Mouse (Mus musculus) forebrain, embryonic 15.5 days (tissue): Measurements from ENCODE around the gene Aldh1l1. TPM values are rescaled to one million over a fixed set of nuclear protein-coding genes. Genes with fewer than 3 reads are reported as not detected.

Experiments used
- ATAC-seq: fragments of 200-750 bp; cut with Nextera tagmentation; replicated peaks from 2 replicates; pipeline ENCODE4 v1.8.0; 2017; ENCODE audit warnings: mild to moderate bottlenecking, moderate TSS enrichment, moderate library complexity
- H3K27ac ChIP-seq: fragments of 300-500 bp; sonication (generic); replicated peaks from 2 replicates; pipeline ENCODE4 v1.5.1; 2015; ENCODE audit warnings: mild to moderate bottlenecking, inconsistent platforms
- H3K27me3 ChIP-seq: fragments of 300-500 bp; sonication (generic); 2 replicates; pipeline ENCODE4 v1.6.1; 2015; ENCODE audit warnings: inconsistent platforms
- H3K36me3 ChIP-seq: fragments of 300-500 bp; sonication (generic); 2 replicates; pipeline ENCODE4 v1.6.1; 2015; ENCODE audit warnings: mild to moderate bottlenecking, inconsistent platforms
- H3K4me1 ChIP-seq: fragments of 300-500 bp; sonication (generic); 2 replicates; pipeline ENCODE4 v1.6.1; 2015; ENCODE audit warnings: inconsistent platforms
- H3K4me2 ChIP-seq: fragments of 300-500 bp; sonication (generic); replicated peaks from 2 replicates; pipeline ENCODE4 v1.6.1; 2015; ENCODE audit warnings: mild to moderate bottlenecking, inconsistent platforms
- H3K4me3 ChIP-seq: fragments of 300-500 bp; sonication (generic); 2 replicates; pipeline ENCODE4 v1.5.1; 2015; ENCODE audit warnings: mild to moderate bottlenecking, inconsistent platforms
- H3K9ac ChIP-seq: fragments of 300-500 bp; sonication (generic); replicated peaks from 2 replicates; pipeline ENCODE4 v1.6.1; 2015; ENCODE audit warnings: mild to moderate bottlenecking, inconsistent platforms
- H3K9me3 ChIP-seq: fragments of 300-500 bp; sonication (generic); 2 replicates; pipeline ENCODE4 v1.6.1; 2016; ENCODE audit warnings: inconsistent platforms
- WGBS: fragments of 180-500 bp; shearing (Covaris S2); methylation state at CpG from one replicate; pipeline ENCODE4 v1.1.7; 2015; ENCODE audit warnings: mixed read lengths; 5-methylcytosine and 5-hydroxymethylcytosine counted together
- polyA plus RNA-seq: library from polyadenylated mRNA; unstranded; fragments of >200 nt; fragmentation: Nextera tagmentation; extraction: Ambion mirVana; gene quantifications from 2 replicates; pipeline ENCODE4 v1.2.1, GENCODE M21; 2015

Gene Aldh1l1
- polyA plus RNA-seq, 1 experiment from 2014 or later: 35.6 TPM

DNA sequence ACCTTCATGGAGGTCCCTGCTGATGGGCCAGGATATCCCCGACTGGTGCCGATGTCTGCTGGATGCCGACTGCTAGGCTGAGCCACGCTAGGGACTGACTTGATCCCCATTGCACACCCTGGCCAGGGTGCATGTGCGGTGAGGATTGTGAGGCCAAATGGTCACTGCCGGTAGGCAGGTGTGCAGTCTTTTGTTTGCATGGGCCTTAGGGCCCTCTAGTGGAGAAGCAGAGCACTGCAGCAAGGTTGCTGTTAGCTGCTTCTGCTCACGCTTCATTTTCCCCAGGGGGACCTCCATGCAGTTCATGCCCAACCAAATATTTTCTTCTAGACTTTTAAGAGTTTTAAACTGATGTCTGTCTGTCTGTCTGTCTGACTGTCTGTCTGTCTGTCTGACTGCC lies 120.3 kb downstream of the Aldh1l1 start:
- WGBS: 26% methylated on average over 7 of the region's 7 CpGs
- Histone ChIP-seq H3K27me3 (no peaks in the 10 kb centered on the region; the same call in 1 of the 2 replicates), H3K4me3 (no peak overlapping the region), H3K4me2 (no peak overlapping the region), H3K4me1 (peaks cover 9% of the 10 kb centered on the region), H3K36me3 (no peaks in the 10 kb centered on the region), H3K9me3 (no peaks in the 10 kb centered on the region), H3K27ac (no peak overlapping the region), H3K9ac (no peak overlapping the region)
- ATAC-seq: no peak

- H3K9ac ChIP-seq: no peak overlapping the region
- WGBS: 15% methylated on average over 5 of the region's 5 CpGs
- no peak overlapping the region for H3K27ac ChIP-seq
- H3K27me3 ChIP-seq: no peaks in the 10 kb centered on the region; the same call in 1 of the 2 replicates
- H3K36me3 ChIP-seq: no peaks in the 10 kb centered on the region
- no peak overlapping the region for H3K4me3 ChIP-seq
- peaks cover 9% of the 10 kb centered on the region for H3K4me1 ChIP-seq
- no peak overlapping the region for H3K4me2 ChIP-seq
- no peaks in the 10 kb centered on the region for H3K9me3 ChIP-seq
- ATAC-seq: no peak
Measured at GRCm38 (mm10) chr6:90607196-90607595, 121.0 kb downstream of the Aldh1l1 start.

DNA sequence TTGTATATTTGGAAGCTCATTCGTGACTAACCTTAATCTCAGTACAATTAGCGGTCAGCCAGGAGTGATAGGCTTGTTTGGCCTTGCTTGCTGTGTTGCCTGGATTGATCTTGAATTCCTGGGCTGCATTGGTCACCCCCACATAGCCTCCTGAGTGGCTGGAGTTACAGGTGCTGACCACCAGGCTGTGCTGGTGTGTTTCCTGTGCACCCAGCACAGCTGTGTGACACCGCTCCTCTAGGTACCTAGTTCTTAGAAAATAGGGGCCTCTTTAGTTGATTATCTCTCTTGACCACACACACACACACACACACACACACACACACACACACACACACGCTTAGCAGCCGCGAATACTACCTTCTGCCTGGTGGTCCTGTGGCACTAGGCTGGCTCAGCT lies 122.0 kb downstream of the Aldh1l1 start:
- ATAC-seq: no peak
- Histone ChIP-seq H3K4me1 (peaks cover 9% of the 10 kb centered on the region), H3K36me3 (no peaks in the 10 kb centered on the region), H3K4me3 (no peak overlapping the region), H3K9ac (no peak overlapping the region), H3K27me3 (no peaks in the 10 kb centered on the region; the same call in 1 of the 2 replicates), H3K9me3 (no peaks in the 10 kb centered on the region), H3K4me2 (no peak overlapping the region), H3K27ac (no peak overlapping the region)
- 73% methylated on average over 6 of the region's 6 CpGs for WGBS

GRCm38 (mm10) chr6:90610248-90610647 lies 124.0 kb downstream of the Aldh1l1 start:
- no peak overlapping the region for H3K4me2 ChIP-seq
- H3K9ac ChIP-seq: no peak overlapping the region
- no peaks in the 10 kb centered on the region for H3K9me3 ChIP-seq
- no peaks in the 10 kb centered on the region; the same call in 1 of the 2 replicates for H3K27me3 ChIP-seq
- H3K27ac ChIP-seq: no peak overlapping the region
- no peak overlapping the region for H3K4me3 ChIP-seq
- ATAC-seq: no peak
- no peaks in the 10 kb centered on the region for H3K36me3 ChIP-seq
- H3K4me1 ChIP-seq: peaks cover 5% of the 10 kb centered on the region
- 88% methylated on average over 5 of the region's 5 CpGs for WGBS

DNA sequence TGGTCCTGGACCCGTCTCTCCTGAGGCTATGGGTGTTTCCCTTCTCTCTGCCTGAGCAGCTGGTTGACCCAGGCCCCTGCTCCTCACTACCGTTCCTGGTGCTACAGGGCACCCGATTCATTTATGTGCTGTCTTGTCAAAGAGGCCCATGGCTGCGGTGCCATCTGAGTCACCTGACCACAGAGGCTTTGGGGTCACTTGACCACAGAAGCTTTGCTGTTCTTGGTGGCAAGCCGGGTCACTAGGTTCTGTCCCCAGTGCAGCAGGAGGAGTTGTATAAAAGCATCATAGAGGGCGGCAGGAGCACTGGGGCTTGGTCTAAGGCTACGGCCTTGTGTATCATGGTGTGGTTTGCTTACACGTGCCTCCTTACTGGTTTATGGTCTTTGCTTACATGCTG lies 127.0 kb downstream of the Aldh1l1 start:
- H3K27me3 ChIP-seq: no peaks in the 10 kb centered on the region
- no peak overlapping the region for H3K4me3 ChIP-seq
- H3K9ac ChIP-seq: no peak overlapping the region
- H3K4me1 ChIP-seq: peaks cover 4% of the 10 kb centered on the region; the same call in 1 of the 2 replicates
- H3K36me3 ChIP-seq: no peaks in the 10 kb centered on the region
- no peaks in the 10 kb centered on the region for H3K9me3 ChIP-seq
- no peak overlapping the region for H3K27ac ChIP-seq
- WGBS: 88% methylated on average over 8 of the region's 8 CpGs
- no peak for ATAC-seq
- no peak overlapping the region for H3K4me2 ChIP-seq

- Histone ChIP-seq H3K4me2 (no peak overlapping the region), H3K9ac (no peak overlapping the region), H3K27me3 (no peaks in the 10 kb centered on the region), H3K36me3 (no peaks in the 10 kb centered on the region), H3K27ac (no peak overlapping the region), H3K9me3 (no peaks in the 10 kb centered on the region), H3K4me1 (peaks cover 4% of the 10 kb centered on the region; the same call in 1 of the 2 replicates), H3K4me3 (no peak overlapping the region)
- ATAC-seq: no peak
- 60% methylated on average over 7 of the region's 7 CpGs for WGBS
Measured at GRCm38 (mm10) chr6:90615362-90615761, 129.1 kb downstream of the Aldh1l1 start.

GRCm38 (mm10) chr6:90615991-90616390 lies 129.8 kb downstream of the Aldh1l1 start:
- H3K4me2 ChIP-seq: no peak overlapping the region
- ATAC-seq: no peak
- H3K27me3 ChIP-seq: no peaks in the 10 kb centered on the region
- H3K36me3 ChIP-seq: no peaks in the 10 kb centered on the region
- 75% methylated on average over 6 of the region's 6 CpGs for WGBS
- no peak overlapping the region for H3K4me3 ChIP-seq
- no peaks in the 10 kb centered on the region for H3K9me3 ChIP-seq
- no peak overlapping the region for H3K27ac ChIP-seq
- H3K4me1 ChIP-seq: peaks cover 4% of the 10 kb centered on the region; the same call in 1 of the 2 replicates
- H3K9ac ChIP-seq: no peak overlapping the region

DNA sequence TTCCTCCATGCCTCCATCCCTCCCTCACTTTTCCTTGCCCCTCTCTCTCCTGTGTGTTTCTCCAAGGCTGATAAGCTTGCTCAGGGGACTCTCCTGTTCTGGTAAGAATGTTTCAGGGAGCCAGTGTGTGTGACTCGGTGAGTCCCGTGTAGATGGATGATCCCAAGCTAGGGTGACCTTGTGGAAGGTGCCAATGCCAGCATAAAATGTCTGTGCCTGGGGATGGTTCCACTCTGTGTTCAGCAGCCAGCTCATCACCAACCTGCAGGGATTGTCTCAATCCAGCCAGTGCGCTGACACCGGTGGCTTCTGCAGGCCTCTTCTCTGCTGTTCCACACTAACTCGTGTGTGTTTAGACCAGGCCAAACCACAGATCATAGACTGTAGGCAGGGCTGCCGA lies 130.3 kb downstream of the Aldh1l1 start:
- WGBS: 88% methylated on average over 6 of the region's 6 CpGs
- no peak for ATAC-seq
- no peaks in the 10 kb centered on the region for H3K9me3 ChIP-seq

GRCm38 (mm10) chr6:90618274-90618673 lies 132.0 kb downstream of the Aldh1l1 start:
- no peak overlapping the region for H3K4me3 ChIP-seq
- no peak for ATAC-seq
- H3K4me2 ChIP-seq: no peak overlapping the region
- no peaks in the 10 kb centered on the region for H3K36me3 ChIP-seq
- 82% methylated on average over 4 of the region's 4 CpGs for WGBS
- H3K27ac ChIP-seq: no peak overlapping the region
- no peaks in the 10 kb centered on the region for H3K9me3 ChIP-seq
- H3K27me3 ChIP-seq: no peaks in the 10 kb centered on the region
- H3K4me1 ChIP-seq: peaks cover 4% of the 10 kb centered on the region; the same call in 1 of the 2 replicates
- H3K9ac ChIP-seq: no peak overlapping the region

More for the DNA sequence above, 130.3 kb downstream of the Aldh1l1 start:
- H3K27me3 ChIP-seq: no peaks in the 10 kb centered on the region
- H3K27ac ChIP-seq: no peak overlapping the region
- H3K4me1 ChIP-seq: peaks cover 4% of the 10 kb centered on the region; the same call in 1 of the 2 replicates
- H3K4me2 ChIP-seq: no peak overlapping the region
- H3K4me3 ChIP-seq: no peak overlapping the region
- H3K36me3 ChIP-seq: no peaks in the 10 kb centered on the region
- no peak overlapping the region for H3K9ac ChIP-seq

- Histone ChIP-seq H3K4me2 (no peak overlapping the region), H3K36me3 (no peaks in the 10 kb centered on the region), H3K4me1 (peaks cover 4% of the 10 kb centered on the region; the same call in 1 of the 2 replicates), H3K27ac (no peak overlapping the region), H3K27me3 (no peaks in the 10 kb centered on the region), H3K9ac (no peak overlapping the region), H3K9me3 (no peaks in the 10 kb centered on the region), H3K4me3 (no peak overlapping the region)
- 80% methylated on average over 19 of the region's 19 CpGs for WGBS
- ATAC-seq: no peak
Measured at GRCm38 (mm10) chr6:90618821-90619636, 132.8 kb downstream of the Aldh1l1 start.

DNA sequence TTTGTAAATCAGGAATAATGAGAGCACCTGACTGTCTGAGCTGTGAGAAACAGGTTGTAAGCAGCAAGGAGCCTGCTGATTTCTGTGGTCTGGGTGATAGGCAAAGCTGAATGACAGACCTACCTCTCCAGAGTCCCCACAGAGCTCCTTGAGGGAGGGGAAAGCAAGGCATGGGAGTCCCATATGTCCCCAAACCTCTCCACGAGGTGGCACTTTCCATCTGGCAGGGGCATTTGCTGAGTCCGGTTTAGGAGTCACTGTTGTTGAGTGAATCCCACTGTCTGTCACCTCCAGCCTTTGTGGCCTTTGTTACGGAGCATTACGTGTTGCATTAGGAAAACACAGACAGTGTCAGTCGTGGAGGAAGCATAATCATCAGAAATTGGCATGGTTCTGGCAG lies 133.7 kb downstream of the Aldh1l1 start:
- H3K36me3 ChIP-seq: no peaks in the 10 kb centered on the region
- 77% methylated on average over 5 of the region's 5 CpGs for WGBS
- H3K4me3 ChIP-seq: no peak overlapping the region
- ATAC-seq: no peak
- no peak overlapping the region for H3K27ac ChIP-seq
- H3K4me2 ChIP-seq: no peak overlapping the region
- no peak overlapping the region for H3K9ac ChIP-seq
- no peaks in the 10 kb centered on the region for H3K27me3 ChIP-seq
- H3K9me3 ChIP-seq: no peaks in the 10 kb centered on the region
- H3K4me1 ChIP-seq: peaks cover 4% of the 10 kb centered on the region; the same call in 1 of the 2 replicates

GRCm38 (mm10) chr6:90620791-90621583 lies 134.8 kb downstream of the Aldh1l1 start:
- H3K9me3 ChIP-seq: no peaks in the 10 kb centered on the region
- H3K36me3 ChIP-seq: no peaks in the 10 kb centered on the region
- H3K4me1 ChIP-seq: no peaks in the 10 kb centered on the region
- no peaks in the 10 kb centered on the region for H3K27me3 ChIP-seq
- WGBS: 51% methylated on average over 9 of the region's 9 CpGs
- H3K4me3 ChIP-seq: no peak overlapping the region
- H3K9ac ChIP-seq: no peak overlapping the region
- no peak for ATAC-seq
- H3K27ac ChIP-seq: no peak overlapping the region
- no peak overlapping the region for H3K4me2 ChIP-seq
